ENCODE assay signal across 26 mouse cellular contexts in genomic region chr11:117764319-117764718, GRCm38 (mm10). TPM values are rescaled to one million over a fixed set of nuclear protein-coding genes. Genes with fewer than 3 reads are reported as not detected.
DNase-seq lines count a peak whose midpoint lies in the region; ATAC-seq and TF ChIP-seq lines count a peak whose summit lies in the region.
"Had no signal": no experiment of that assay in that cellular context is flagged by ENCODE, and none has a peak within 500 bp of the region (broad histone marks: within the 10 kb centered on the region; RNA-seq: fewer than 3 reads in every experiment).

No protein-coding gene starts in this region.

- TF ChIP-seq CTCF in intestine, postnatal 0 days (IDR thresholded peaks at IDR 0.05; ENCODE audit: low read depth) = no peak
- no peak for TF ChIP-seq CTCF in stomach, postnatal 0 days (IDR thresholded peaks at IDR 0.05; ENCODE audit: low read depth)
- no peak for TF ChIP-seq CTCF in E14TG2a.4 (conservative IDR thresholded peaks at IDR 0.05; ENCODE audit: low read length)
- TF ChIP-seq CTCF in bone marrow, adult 2 months (IDR thresholded peaks at IDR 0.05; ENCODE audit: control insufficient read depth, insufficient read depth, low read length) = no peak

- H3K4me1 ChIP-seq in intestine, postnatal 0 days (replicated peaks; ENCODE audit: control insufficient read depth, insufficient read depth, low read length) = no peaks in the 10 kb centered on the region
- peaks cover 5% of the 10 kb centered on the region for H3K4me1 ChIP-seq in intestine, embryonic 15.5 days (replicated peaks)
- H3K4me1 ChIP-seq in stomach, embryonic 16.5 days (ENCODE audit: control insufficient read depth, insufficient read depth, low read length) = no peaks in the 10 kb centered on the region; the same call in 1 of the 2 replicates
- no peaks in the 10 kb centered on the region for H3K4me1 ChIP-seq in stomach, postnatal 0 days (replicated peaks; ENCODE audit: control insufficient read depth, insufficient read depth)
- H3K4me1 ChIP-seq in E14TG2a.4 (replicated peaks; ENCODE audit: low read depth, low read length) = peaks cover 80% of the 10 kb centered on the region
- H3K4me1 ChIP-seq in bone marrow, adult 2 months (ENCODE audit: control insufficient read depth, insufficient read depth, low read length) = peaks cover 4% of the 10 kb centered on the region; the same call in 1 of the 2 replicates
- H3K4me1 ChIP-seq: embryonic facial prominence, embryonic 13.5 days had no signal

- TF ChIP-seq POLR2A in bone marrow, adult 2 months (IDR thresholded peaks at IDR 0.05; ENCODE audit: borderline replicate concordance, control insufficient read depth, low read depth, low read length) = no peak

- no peak for TF ChIP-seq EP300 in stomach, postnatal 0 days (optimal IDR thresholded peaks at IDR 0.05)

- H3K36me3 ChIP-seq in intestine, postnatal 0 days (ENCODE audit: control insufficient read depth, insufficient read depth) = peaks cover 68% of the 10 kb centered on the region
- H3K36me3 ChIP-seq in intestine, embryonic 15.5 days = peaks cover 21% of the 10 kb centered on the region
- peaks cover 18% of the 10 kb centered on the region; the same call in 1 of the 2 replicates for H3K36me3 ChIP-seq in stomach, embryonic 16.5 days (ENCODE audit: control insufficient read depth, insufficient read depth, low read length)
- peaks cover 16% of the 10 kb centered on the region; the same call in 1 of the 2 replicates for H3K36me3 ChIP-seq in stomach, postnatal 0 days (ENCODE audit: control insufficient read depth, insufficient read depth, low read length)
- peaks cover 84% of the 10 kb centered on the region for H3K36me3 ChIP-seq in E14TG2a.4 (ENCODE audit: insufficient read depth, low read length)

- no peak for DNase-seq in stomach, postnatal 0 days (ENCODE audit: low spot score)
- no peak for DNase-seq in spleen, postnatal 10 days (ENCODE audit: low spot score in 2 of 2)
- DNase-seq in cerebellum, adult 9-10 months = no peak
- DNase-seq: adrenal gland, adult 2 months; adrenal gland, postnatal 14 days; cerebellum, adult 18-20 months; cerebellum, adult 9-11 months; cerebellum, postnatal 25 days; gastrocnemius, postnatal 10 days; heart, postnatal 36 days had no signal

- H3K9ac ChIP-seq in intestine, postnatal 0 days (ENCODE audit: low read depth, low read length) = no peak overlapping the region
- H3K9ac ChIP-seq in intestine, embryonic 15.5 days = no peak overlapping the region
- H3K9ac ChIP-seq in stomach, embryonic 16.5 days (ENCODE audit: low read length) = no peak overlapping the region
- no peak overlapping the region for H3K9ac ChIP-seq in stomach, postnatal 0 days (ENCODE audit: low read length)
- H3K9ac ChIP-seq: embryonic facial prominence, embryonic 13.5 days; forebrain, embryonic 13.5 days; heart, embryonic 12.5 days; heart, embryonic 15.5 days; hindbrain, embryonic 13.5 days had no signal

- H3K4me2 ChIP-seq in intestine, postnatal 0 days (replicated peaks; ENCODE audit: low read depth) = no peak overlapping the region
- no peak overlapping the region for H3K4me2 ChIP-seq in intestine, embryonic 15.5 days (replicated peaks)
- H3K4me2 ChIP-seq in stomach, embryonic 16.5 days (ENCODE audit: low read depth, low read length) = no peak overlapping the region
- H3K4me2 ChIP-seq in stomach, postnatal 0 days (replicated peaks; ENCODE audit: low read depth) = no peak overlapping the region
- H3K4me2 ChIP-seq: embryonic facial prominence, embryonic 13.5 days; forebrain, embryonic 13.5 days; heart, embryonic 12.5 days; heart, embryonic 15.5 days; hindbrain, embryonic 13.5 days had no signal

- H3K27me3 ChIP-seq in intestine, postnatal 0 days (replicated peaks; ENCODE audit: control insufficient read depth, insufficient read depth, low read length) = no peaks in the 10 kb centered on the region
- H3K27me3 ChIP-seq in intestine, embryonic 15.5 days (replicated peaks) = no peaks in the 10 kb centered on the region
- no peaks in the 10 kb centered on the region for H3K27me3 ChIP-seq in stomach, embryonic 16.5 days (ENCODE audit: control insufficient read depth, insufficient read depth, low read length)
- no peaks in the 10 kb centered on the region for H3K27me3 ChIP-seq in stomach, postnatal 0 days (ENCODE audit: control insufficient read depth, insufficient read depth, low read length)
- no peaks in the 10 kb centered on the region for H3K27me3 ChIP-seq in E14TG2a.4 (ENCODE audit: insufficient read depth, low read length)
- H3K27me3 ChIP-seq: embryonic facial prominence, embryonic 13.5 days; forebrain, embryonic 13.5 days; heart, embryonic 12.5 days; heart, embryonic 15.5 days; hindbrain, embryonic 13.5 days had no signal

- peak overlapping the region; percentile 35; the same call in 1 of the 2 replicates for H3K27ac ChIP-seq in intestine, postnatal 0 days (ENCODE audit: low read depth, low read length)
- no peak overlapping the region for H3K27ac ChIP-seq in intestine, embryonic 15.5 days
- H3K27ac ChIP-seq in stomach, embryonic 16.5 days (ENCODE audit: low read length) = peak overlapping the region; percentile 38; the same call in 1 of the 2 replicates
- H3K27ac ChIP-seq in stomach, postnatal 0 days (replicated peaks) = no peak overlapping the region
- peak overlapping the region; percentile 66; the same call in 1 of the 2 replicates for H3K27ac ChIP-seq in bone marrow, adult 2 months (ENCODE audit: control insufficient read depth, insufficient read depth, low read depth, low read length, poor library complexity)
- H3K27ac ChIP-seq: embryonic facial prominence, embryonic 13.5 days; forebrain, embryonic 10.5 days; forebrain, embryonic 13.5 days; heart, embryonic 15.5 days; hindbrain, embryonic 13.5 days had no signal

- no peaks in the 10 kb centered on the region for H3K9me3 ChIP-seq in intestine, postnatal 0 days (ENCODE audit: control insufficient read depth)
- no peaks in the 10 kb centered on the region for H3K9me3 ChIP-seq in intestine, embryonic 15.5 days
- no peaks in the 10 kb centered on the region for H3K9me3 ChIP-seq in stomach, embryonic 16.5 days (replicated peaks; ENCODE audit: control insufficient read depth, low read length)
- H3K9me3 ChIP-seq in stomach, postnatal 0 days (ENCODE audit: control insufficient read depth, low read length) = no peaks in the 10 kb centered on the region
- H3K9me3 ChIP-seq in E14TG2a.4 (ENCODE audit: low read length) = no peaks in the 10 kb centered on the region
- H3K9me3 ChIP-seq: embryonic facial prominence, embryonic 13.5 days; forebrain, embryonic 10.5 days; forebrain, embryonic 13.5 days; G1E; heart, embryonic 12.5 days; heart, embryonic 15.5 days; hindbrain, embryonic 10.5 days; hindbrain, embryonic 13.5 days had no signal

- WGBS in intestine, postnatal 0 days = 87% methylated on average over 9 of the region's 9 CpGs
- WGBS in intestine, embryonic 15.5 days = 90% methylated on average over 9 of the region's 9 CpGs
- WGBS in stomach, embryonic 16.5 days = 86% methylated on average over 9 of the region's 9 CpGs
- WGBS in stomach, postnatal 0 days = 72% methylated on average over 9 of the region's 9 CpGs
- 90% methylated on average over 9 of the region's 9 CpGs for WGBS in bone marrow, adult 2 months

- no peak overlapping the region for H3K4me3 ChIP-seq in intestine, postnatal 0 days (ENCODE audit: low read depth, low read length)
- H3K4me3 ChIP-seq in intestine, embryonic 15.5 days (replicated peaks) = no peak overlapping the region
- H3K4me3 ChIP-seq in stomach, embryonic 16.5 days (replicated peaks; ENCODE audit: low read length) = no peak overlapping the region
- no peak overlapping the region for H3K4me3 ChIP-seq in stomach, postnatal 0 days (ENCODE audit: low read depth, low read length)
- H3K4me3 ChIP-seq in E14TG2a.4 (replicated peaks; ENCODE audit: low read length) = 0 out of 2 replicates have a peak overlapping the region, but pooled peaks have one; percentile 21
- H3K4me3 ChIP-seq in bone marrow, adult 2 months (replicated peaks; ENCODE audit: control insufficient read depth, low read depth, low read length) = no peak overlapping the region
- H3K4me3 ChIP-seq: embryonic facial prominence, embryonic 13.5 days; forebrain, embryonic 10.5 days; forebrain, embryonic 13.5 days; heart, embryonic 12.5 days; heart, embryonic 15.5 days; hindbrain, embryonic 10.5 days; hindbrain, embryonic 13.5 days had no signal

- ATAC-seq in intestine, postnatal 0 days = no peak
- ATAC-seq in intestine, embryonic 15.5 days = no peak
- no peak for ATAC-seq in stomach, embryonic 16.5 days (ENCODE audit: insufficient read depth, low FRiP score)
- ATAC-seq in stomach, postnatal 0 days (ENCODE audit: low FRiP score, low TSS enrichment) = no peak
- ATAC-seq: forebrain, embryonic 13.5 days; forebrain, embryonic 16.5 days; hindbrain, embryonic 16.5 days had no signal

RNA-seq across cellular contexts. Expression of gene Tmc8, which starts 17.6 kb away (rescaled TPM):
- 18.2 TPM in 2 replicates for polyA plus RNA-seq in intestine, postnatal 0 days (2015; fragmentation: Nextera tagmentation; extraction: Ambion mirVana)
- polyA plus RNA-seq in intestine, embryonic 15.5 days (2015; fragmentation: Nextera tagmentation; extraction: Ambion mirVana) = 6.6 and 7.7 TPM in 2 replicates
- polyA plus RNA-seq in stomach, embryonic 16.5 days (2015; fragmentation: Nextera tagmentation; extraction: Ambion mirVana) = 3.2 and 3.7 TPM in 2 replicates
- 8.9 and 10.0 TPM in 2 replicates for polyA plus RNA-seq in stomach, postnatal 0 days (2015; fragmentation: Nextera tagmentation; extraction: Ambion mirVana)
- 32.6 and 51.1 TPM in 2 replicates for polyA plus RNA-seq in bone marrow, adult 2 months (2011; ENCODE audit: insufficient read depth, insufficient read length, low replicate concordance, missing spikeins)

RNA-seq across cellular contexts. Expression of gene Tmc6, which starts 17.7 kb away (rescaled TPM):
- polyA plus RNA-seq in intestine, postnatal 0 days (2015; fragmentation: Nextera tagmentation; extraction: Ambion mirVana) = 23.8 and 26.3 TPM in 2 replicates
- 28.3 and 34.7 TPM in 2 replicates for polyA plus RNA-seq in intestine, embryonic 15.5 days (2015; fragmentation: Nextera tagmentation; extraction: Ambion mirVana)
- polyA plus RNA-seq in stomach, embryonic 16.5 days (2015; fragmentation: Nextera tagmentation; extraction: Ambion mirVana) = 31.6 and 36.8 TPM in 2 replicates
- polyA plus RNA-seq in stomach, postnatal 0 days (2015; fragmentation: Nextera tagmentation; extraction: Ambion mirVana) = 21.0 and 24.1 TPM in 2 replicates
- 129 and 194 TPM in 2 replicates for polyA plus RNA-seq in bone marrow, adult 2 months (2011; ENCODE audit: insufficient read depth, insufficient read length, low replicate concordance, missing spikeins)

RNA-seq across cellular contexts. Expression of gene 6030468B19Rik, which starts 33.1 kb away (rescaled TPM):
- polyA plus RNA-seq in intestine, postnatal 0 days (2015; fragmentation: Nextera tagmentation; extraction: Ambion mirVana) = not detected in 2 replicates
- 1.1 and 1.2 TPM in 2 replicates for polyA plus RNA-seq in intestine, embryonic 15.5 days (2015; fragmentation: Nextera tagmentation; extraction: Ambion mirVana)
- 2.5 and 4.7 TPM in 2 replicates for polyA plus RNA-seq in stomach, embryonic 16.5 days (2015; fragmentation: Nextera tagmentation; extraction: Ambion mirVana)
- polyA plus RNA-seq in stomach, postnatal 0 days (2015; fragmentation: Nextera tagmentation; extraction: Ambion mirVana) = 0.12 TPM in 1 of 2 replicates, not detected in the other
- polyA plus RNA-seq in bone marrow, adult 2 months (2011; ENCODE audit: insufficient read depth, insufficient read length, low replicate concordance, missing spikeins) = 13.5 and 16.7 TPM in 2 replicates
- polyA plus RNA-seq: adrenal gland, adult 2 months; C2C12; embryonic facial prominence, embryonic 13.5 days; forebrain, embryonic 13.5 days; forebrain, embryonic 16.5 days; hindbrain, embryonic 13.5 days; hindbrain, embryonic 16.5 days had no signal

RNA-seq across cellular contexts. Expression of gene Gm20708, which starts 45.1 kb away (rescaled TPM):
- 0.29 and 0.37 TPM in 2 replicates for polyA plus RNA-seq in intestine, postnatal 0 days (2015; fragmentation: Nextera tagmentation; extraction: Ambion mirVana)
- 0.26 and 0.38 TPM in 2 replicates for polyA plus RNA-seq in intestine, embryonic 15.5 days (2015; fragmentation: Nextera tagmentation; extraction: Ambion mirVana)
- 0.16 and 0.68 TPM in 2 replicates for polyA plus RNA-seq in stomach, embryonic 16.5 days (2015; fragmentation: Nextera tagmentation; extraction: Ambion mirVana)
- polyA plus RNA-seq in stomach, postnatal 0 days (2015; fragmentation: Nextera tagmentation; extraction: Ambion mirVana) = 0.18 and 0.24 TPM in 2 replicates
- 9.5 and 12.3 TPM in 2 replicates for polyA plus RNA-seq in bone marrow, adult 2 months (2011; ENCODE audit: insufficient read depth, insufficient read length, low replicate concordance, missing spikeins)

RNA-seq across cellular contexts. Expression of gene Syngr2, which starts 45.1 kb away (rescaled TPM):
- 116 and 129 TPM in 2 replicates for polyA plus RNA-seq in intestine, postnatal 0 days (2015; fragmentation: Nextera tagmentation; extraction: Ambion mirVana)
- polyA plus RNA-seq in intestine, embryonic 15.5 days (2015; fragmentation: Nextera tagmentation; extraction: Ambion mirVana) = 135 and 151 TPM in 2 replicates
- 129 and 157 TPM in 2 replicates for polyA plus RNA-seq in stomach, embryonic 16.5 days (2015; fragmentation: Nextera tagmentation; extraction: Ambion mirVana)
- polyA plus RNA-seq in stomach, postnatal 0 days (2015; fragmentation: Nextera tagmentation; extraction: Ambion mirVana) = 165 and 183 TPM in 2 replicates
- polyA plus RNA-seq in bone marrow, adult 2 months (2011; ENCODE audit: insufficient read depth, insufficient read length, low replicate concordance, missing spikeins) = 56.0 and 120 TPM in 2 replicates

Comparison
In these comparisons a context has a peak if more than half of its experiments do, and no peak if none do; other contexts are left out.
1. H3K27ac ChIP-seq: peak in intestine, postnatal 0 days (single experiment), stomach, embryonic 16.5 days (single experiment) and bone marrow, adult 2 months (single experiment); none in intestine, embryonic 15.5 days (single experiment) and stomach, postnatal 0 days (single experiment).